Mouse (Mus musculus): ENCODE data around the gene Mybph. TPM values are rescaled to one million over a fixed set of nuclear protein-coding genes. Genes with fewer than 3 reads are reported as not detected.

The Mybph gene
- 0.07 and 0.08 TPM in 2 replicates for polyA plus RNA-seq (2015; fragmentation: Nextera tagmentation; extraction: Ambion mirVana)

GRCm38 (mm10) chr1:134193126-134193525, at the start of gene Mybph:
Mybph (plus strand) TSS chr1:134193448.

DNA sequence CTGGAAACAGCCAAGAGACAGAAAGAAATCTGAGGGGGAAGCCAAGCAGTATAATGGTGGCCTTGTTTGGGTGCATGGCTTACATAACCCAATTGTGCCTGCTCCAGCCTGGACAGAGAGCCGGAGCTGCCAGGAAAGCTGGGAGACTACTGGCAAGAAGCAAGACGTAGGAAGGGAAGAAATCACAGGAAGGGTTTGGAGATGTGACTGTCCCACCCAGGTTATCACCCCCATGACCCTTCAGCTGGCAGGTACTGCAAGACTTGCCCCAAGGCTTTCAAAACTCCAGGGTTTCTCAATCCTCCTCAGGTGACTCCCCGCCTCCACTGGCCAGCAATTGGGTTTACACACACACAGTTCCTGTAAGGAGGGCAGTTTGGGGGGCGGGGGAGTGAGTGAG, 11.2 kb upstream of the Mybph start, which contains the start of gene Chil1:
Gene Chil1, plus strand, starts transcription at position 152 of the 400 bp plus-strand sequence.

GRCm38 (mm10) chr1:134235391-134235921, 42.2 kb downstream of the Mybph start, which contains the start of gene Adora1:
Adora1 (minus strand) TSS chr1:134235431.

Other genes starting within 250 kb of the Mybph start
- gene Fmod, start 156.2 kb upstream of the Mybph start, polyA plus RNA-seq (2015; fragmentation: Nextera tagmentation; extraction: Ambion mirVana), result 29.3 and 34.3 TPM in 2 replicates
- 38.3 and 43.0 TPM in 2 replicates for gene Btg2, start 114.3 kb upstream of the Mybph start, polyA plus RNA-seq (2015; fragmentation: Nextera tagmentation; extraction: Ambion mirVana)
- gene Chit1, start 82.2 kb upstream of the Mybph start, polyA plus RNA-seq (2015; fragmentation: Nextera tagmentation; extraction: Ambion mirVana), result 0.15 TPM in 1 of 2 replicates, not detected in the other
- gene Chil1, start 11.3 kb upstream of the Mybph start, polyA plus RNA-seq (2015; fragmentation: Nextera tagmentation; extraction: Ambion mirVana), result 0.67 and 2.6 TPM in 2 replicates
- gene Adora1, start 42.0 kb downstream of the Mybph start, polyA plus RNA-seq (2015; fragmentation: Nextera tagmentation; extraction: Ambion mirVana), result 0.18 and 0.40 TPM in 2 replicates
- gene Myog, start 96.5 kb downstream of the Mybph start, polyA plus RNA-seq (2015; fragmentation: Nextera tagmentation; extraction: Ambion mirVana), result not detected in 2 replicates
- gene Ppfia4, start 139.5 kb downstream of the Mybph start, polyA plus RNA-seq (2015; fragmentation: Nextera tagmentation; extraction: Ambion mirVana), result 2.4 and 2.6 TPM in 2 replicates
- gene Tmem183a, start 168.5 kb downstream of the Mybph start, polyA plus RNA-seq (2015; fragmentation: Nextera tagmentation; extraction: Ambion mirVana), result 41.2 and 52.5 TPM in 2 replicates
- not detected in 2 replicates for gene 4933406M09Rik, start 192.5 kb downstream of the Mybph start, polyA plus RNA-seq (2015; fragmentation: Nextera tagmentation; extraction: Ambion mirVana)
- gene Cyb5r1, start 212.1 kb downstream of the Mybph start, polyA plus RNA-seq (2015; fragmentation: Nextera tagmentation; extraction: Ambion mirVana), result 24.3 and 24.4 TPM in 2 replicates
- 99.2 and 102 TPM in 2 replicates for gene Adipor1, start 221.9 kb downstream of the Mybph start, polyA plus RNA-seq (2015; fragmentation: Nextera tagmentation; extraction: Ambion mirVana)

Data from urinary bladder, postnatal 0 days (tissue).